19 mouse cellular contexts compared by ENCODE assay signal in the genomic region with DNA sequence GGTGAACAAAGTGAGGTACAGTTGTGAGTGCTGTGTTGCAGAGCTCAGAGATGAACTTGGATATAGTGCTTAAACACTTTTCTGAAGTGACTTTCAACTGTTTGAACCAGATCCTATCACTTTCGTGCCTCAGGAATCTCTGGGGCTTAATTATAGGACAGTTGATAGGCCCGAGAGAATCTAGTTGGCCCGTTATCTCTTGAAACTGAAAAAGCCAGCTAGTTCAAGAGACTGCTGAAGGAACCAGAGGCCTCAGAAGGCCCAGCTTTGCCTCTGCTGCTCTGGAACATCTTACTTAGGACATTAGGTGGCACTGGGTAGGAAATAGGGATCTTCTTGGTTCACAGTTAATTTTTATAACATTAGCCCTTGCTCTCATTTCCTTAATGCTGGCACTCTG. TPM values are rescaled to one million over a fixed set of nuclear protein-coding genes. Genes with fewer than 3 reads are reported as not detected.
A peak's percentile ranks its signal among the peaks of the same experiment; 100 is the strongest.
DNase-seq lines count a peak whose midpoint lies in the region; ATAC-seq lines count a peak whose summit lies in the region.
"Had no signal": no experiment of that assay in that cellular context is flagged by ENCODE, and none has a peak within 500 bp of the region (broad histone marks: within the 10 kb centered on the region; RNA-seq: fewer than 3 reads in every experiment).

No protein-coding gene starts in this region.

- H3K4me3 ChIP-seq in heart, embryonic 15.5 days = no peak overlapping the region
- H3K4me3 ChIP-seq in midbrain, embryonic 13.5 days (replicated peaks) = no peak overlapping the region
- no peak overlapping the region for H3K4me3 ChIP-seq in midbrain, embryonic 16.5 days (ENCODE audit: low read depth, low read length)
- H3K4me3 ChIP-seq in liver, embryonic 16.5 days (ENCODE audit: low read depth, low read length) = no peak overlapping the region
- H3K4me3 ChIP-seq in intestine, embryonic 16.5 days (ENCODE audit: low read length) = no peak overlapping the region
- H3K4me3 ChIP-seq: embryonic facial prominence, embryonic 15.5 days; forebrain, embryonic 13.5 days; heart, embryonic 10.5 days; limb, embryonic 13.5 days had no signal

- H3K9me3 ChIP-seq in heart, embryonic 15.5 days (replicated peaks) = no peaks in the 10 kb centered on the region
- H3K9me3 ChIP-seq in midbrain, embryonic 13.5 days = no peaks in the 10 kb centered on the region
- H3K9me3 ChIP-seq in midbrain, embryonic 16.5 days (replicated peaks; ENCODE audit: control insufficient read depth, low read length, poor library complexity, severe bottlenecking) = no peaks in the 10 kb centered on the region
- H3K9me3 ChIP-seq in liver, embryonic 16.5 days (replicated peaks; ENCODE audit: control insufficient read depth, low read length) = no peaks in the 10 kb centered on the region
- no peaks in the 10 kb centered on the region for H3K9me3 ChIP-seq in intestine, embryonic 16.5 days (ENCODE audit: control insufficient read depth, low read length)
- H3K9me3 ChIP-seq: embryonic facial prominence, embryonic 15.5 days; forebrain, embryonic 13.5 days; heart, embryonic 10.5 days; limb, embryonic 13.5 days had no signal

- H3K4me2 ChIP-seq in heart, embryonic 15.5 days = no peak overlapping the region
- H3K4me2 ChIP-seq in midbrain, embryonic 13.5 days (replicated peaks) = no peak overlapping the region
- H3K4me2 ChIP-seq in midbrain, embryonic 16.5 days (ENCODE audit: low read length) = no peak overlapping the region
- H3K4me2 ChIP-seq in liver, embryonic 16.5 days (ENCODE audit: low read depth, low read length) = no peak overlapping the region
- no peak overlapping the region for H3K4me2 ChIP-seq in intestine, embryonic 16.5 days (ENCODE audit: low read depth, low read length)
- H3K4me2 ChIP-seq: embryonic facial prominence, embryonic 15.5 days; forebrain, embryonic 13.5 days; limb, embryonic 13.5 days had no signal

- no peaks in the 10 kb centered on the region for H3K27me3 ChIP-seq in heart, embryonic 15.5 days
- H3K27me3 ChIP-seq in midbrain, embryonic 13.5 days = no peaks in the 10 kb centered on the region
- H3K27me3 ChIP-seq in midbrain, embryonic 16.5 days (ENCODE audit: control insufficient read depth, insufficient read depth, low read depth, low read length) = no peaks in the 10 kb centered on the region
- no peaks in the 10 kb centered on the region for H3K27me3 ChIP-seq in liver, embryonic 16.5 days (ENCODE audit: control insufficient read depth, insufficient read depth, low read depth, low read length)
- H3K27me3 ChIP-seq in intestine, embryonic 16.5 days (replicated peaks; ENCODE audit: control insufficient read depth, insufficient read depth, low read length) = no peaks in the 10 kb centered on the region
- H3K27me3 ChIP-seq: embryonic facial prominence, embryonic 15.5 days; forebrain, embryonic 13.5 days; limb, embryonic 13.5 days had no signal

- H3K36me3 ChIP-seq in heart, embryonic 15.5 days = no peaks in the 10 kb centered on the region
- H3K36me3 ChIP-seq in midbrain, embryonic 13.5 days = no peaks in the 10 kb centered on the region
- no peaks in the 10 kb centered on the region for H3K36me3 ChIP-seq in midbrain, embryonic 16.5 days (ENCODE audit: control insufficient read depth, insufficient read depth, low read length)
- H3K36me3 ChIP-seq in liver, embryonic 16.5 days (ENCODE audit: control insufficient read depth, insufficient read depth) = no peaks in the 10 kb centered on the region
- no peaks in the 10 kb centered on the region for H3K36me3 ChIP-seq in intestine, embryonic 16.5 days (ENCODE audit: control insufficient read depth, insufficient read depth, low read length)
- H3K36me3 ChIP-seq: embryonic facial prominence, embryonic 15.5 days; heart, embryonic 10.5 days; limb, embryonic 13.5 days had no signal

- no peak overlapping the region; the same call in 1 of the 2 replicates for H3K9ac ChIP-seq in heart, embryonic 15.5 days
- H3K9ac ChIP-seq in midbrain, embryonic 13.5 days (replicated peaks) = no peak overlapping the region
- no peak overlapping the region for H3K9ac ChIP-seq in midbrain, embryonic 16.5 days (ENCODE audit: low read depth, low read length)
- H3K9ac ChIP-seq in liver, embryonic 16.5 days (ENCODE audit: low read depth, low read length) = no peak overlapping the region
- no peak overlapping the region for H3K9ac ChIP-seq in intestine, embryonic 16.5 days (ENCODE audit: low read depth, low read length)
- H3K9ac ChIP-seq: embryonic facial prominence, embryonic 15.5 days; forebrain, embryonic 13.5 days; limb, embryonic 13.5 days had no signal

- no peak for DNase-seq in heart, adult 9 months (ENCODE audit: low spot score in 2 of 2)
- no peak for DNase-seq in kidney, adult 9 months
- DNase-seq: cerebellum, adult 9-11 months; embryo, embryonic 11 days; kidney, adult 18-20 months; kidney, postnatal 14 days; layer of hippocampus, adult 9-11 months; right cerebral cortex, postnatal 25 days had no signal

- H3K4me1 ChIP-seq in heart, embryonic 15.5 days (replicated peaks) = peaks cover 43% of the 10 kb centered on the region
- H3K4me1 ChIP-seq in midbrain, embryonic 13.5 days (replicated peaks) = 0 out of 2 replicates have a peak, but pooled peaks cover 13% of the 10 kb centered on the region
- peaks cover under 1% of the 10 kb centered on the region for H3K4me1 ChIP-seq in midbrain, embryonic 16.5 days (ENCODE audit: control insufficient read depth, insufficient read depth, low read length)
- peaks cover 12% of the 10 kb centered on the region for H3K4me1 ChIP-seq in liver, embryonic 16.5 days (ENCODE audit: control insufficient read depth, low read depth, low read length)
- H3K4me1 ChIP-seq in intestine, embryonic 16.5 days (ENCODE audit: control insufficient read depth, insufficient read depth, low read length) = peaks cover 5% of the 10 kb centered on the region; the same call in 1 of the 2 replicates
- H3K4me1 ChIP-seq: embryonic facial prominence, embryonic 15.5 days had no signal

- no peak for ATAC-seq in heart, embryonic 15.5 days (replicated peaks; ENCODE audit: insufficient number of reproducible peaks, insufficient read depth, low FRiP score, low read depth)
- ATAC-seq in midbrain, embryonic 13.5 days = no peak
- ATAC-seq in midbrain, embryonic 16.5 days = no peak
- peak; percentile 30; the same call in 1 of the 2 replicates for ATAC-seq in liver, embryonic 16.5 days (ENCODE audit: low read depth)
- no peak for ATAC-seq in intestine, embryonic 16.5 days
- ATAC-seq: forebrain, embryonic 13.5 days; hindbrain, embryonic 16.5 days; lung, postnatal 0 days had no signal

- H3K27ac ChIP-seq in heart, embryonic 15.5 days = peak overlapping the region; percentile 54
- 0 out of 2 replicates have a peak overlapping the region, but pooled peaks have one; percentile 5 for H3K27ac ChIP-seq in midbrain, embryonic 13.5 days
- H3K27ac ChIP-seq in midbrain, embryonic 16.5 days (ENCODE audit: low read length) = no peak overlapping the region
- peak overlapping the region; percentile 5; the same call in 1 of the 2 replicates for H3K27ac ChIP-seq in liver, embryonic 16.5 days (ENCODE audit: low read length)
- no peak overlapping the region for H3K27ac ChIP-seq in intestine, embryonic 16.5 days (ENCODE audit: low read length)
- H3K27ac ChIP-seq: embryonic facial prominence, embryonic 15.5 days; forebrain, embryonic 13.5 days; heart, embryonic 10.5 days; limb, embryonic 13.5 days had no signal

- WGBS in heart, embryonic 15.5 days = 17% methylated on average over 3 of the region's 3 CpGs
- 64% methylated on average over 3 of the region's 3 CpGs for WGBS in midbrain, embryonic 13.5 days
- WGBS in midbrain, embryonic 16.5 days = 55% methylated on average over 3 of the region's 3 CpGs
- 23% methylated on average over 3 of the region's 3 CpGs for WGBS in liver, embryonic 16.5 days (ENCODE audit: insufficient replicate concordance)
- WGBS in intestine, embryonic 16.5 days = 58% methylated on average over 3 of the region's 3 CpGs

RNA-seq across cellular contexts. Expression of gene Ppp1r12a, which starts 17.4 kb away (rescaled TPM):
- 88.9 and 90.9 TPM in 2 replicates for polyA plus RNA-seq in heart, embryonic 15.5 days (2015; fragmentation: Nextera tagmentation; extraction: Ambion mirVana)
- 84.4 and 87.5 TPM in 2 replicates for polyA plus RNA-seq in midbrain, embryonic 13.5 days (2015; fragmentation: Nextera tagmentation; extraction: Ambion mirVana)
- 71.0 and 75.9 TPM in 2 replicates for polyA plus RNA-seq in midbrain, embryonic 16.5 days (2015; fragmentation: Nextera tagmentation; extraction: Ambion mirVana)
- 29.7 and 30.5 TPM in 2 replicates for polyA plus RNA-seq in liver, embryonic 16.5 days (2015; fragmentation: Nextera tagmentation; extraction: Ambion mirVana)
- polyA plus RNA-seq in intestine, embryonic 16.5 days (2015; fragmentation: Nextera tagmentation; extraction: Ambion mirVana) = 89.6 and 101 TPM in 2 replicates

Comparison
In these comparisons a context has a peak if more than half of its experiments do, and no peak if none do; other contexts are left out.
1. H3K27ac ChIP-seq: peak in heart, embryonic 15.5 days (single experiment), midbrain, embryonic 13.5 days (single experiment) and liver, embryonic 16.5 days (single experiment); none in midbrain, embryonic 16.5 days (single experiment) and intestine, embryonic 16.5 days (single experiment).